Mouse (Mus musculus): ENCODE results near the gene Lef1. TPM values are rescaled to one million over a fixed set of nuclear protein-coding genes. Genes with fewer than 3 reads are reported as not detected.

Lef1 gene
- total and polyA plus RNA-seq, 3 experiments: 0.18 to 0.54 TPM; not detected in 1

DNA sequence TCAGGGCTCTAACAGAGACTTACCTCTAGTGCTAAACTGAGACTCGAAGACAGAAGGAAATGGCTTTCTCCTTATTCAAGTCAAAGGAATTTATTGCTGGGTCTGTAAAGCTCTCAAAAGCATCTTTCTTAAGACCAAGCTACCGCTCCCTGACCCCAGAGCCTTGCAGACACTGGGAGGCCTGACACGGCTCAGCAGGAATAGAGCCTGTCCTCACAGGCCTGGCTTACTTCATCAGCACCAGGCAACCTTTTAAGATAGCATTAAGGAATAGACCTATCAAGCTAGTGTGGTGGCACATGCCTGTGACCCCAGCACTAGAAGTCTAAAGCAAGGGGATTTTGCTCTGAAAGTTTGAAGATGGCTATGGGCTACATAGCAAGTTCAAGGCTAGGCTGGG lies 20.6 kb upstream of the Lef1 start:
- Histone ChIP-seq H3K36me3 (ENCODE audit: control insufficient read depth in 1 of 2, insufficient read depth in 2 of 2, low read length in 2 of 2) (no peaks in the 10 kb centered on the region), H3K4me1 (ENCODE audit: control insufficient read depth in 1 of 2, insufficient read depth in 2 of 2, low read length in 2 of 2) (no peaks in the 10 kb centered on the region), H3K4me3 (ENCODE audit: control insufficient read depth in 1 of 2, insufficient read depth in 1 of 2, low read depth in 2 of 2, low read length in 2 of 2) (no peak overlapping the region), H3K27ac (ENCODE audit: control insufficient read depth, low read depth, low read length) (no peak overlapping the region), H3K27me3 (ENCODE audit: control insufficient read depth in 1 of 2, insufficient read depth in 2 of 2, low read length in 2 of 2) (no peaks in the 10 kb centered on the region), H3K9ac (ENCODE audit: control insufficient read depth, low read depth, low read length, poor library complexity, severe bottlenecking) (no peak overlapping the region), H3K9me3 (replicated peaks; ENCODE audit: insufficient read depth, low read length) (no peaks in the 10 kb centered on the region), H3K79me2 (ENCODE audit: control insufficient read depth, insufficient read depth, low read length, poor library complexity) (no peaks in the 10 kb centered on the region)
- TF ChIP-seq KAT2A (conservative IDR thresholded peaks at IDR 0.05; ENCODE audit: low read depth, low read length) (no peak), RAD21 (IDR thresholded peaks at IDR 0.05; ENCODE audit: low read depth, low read length) (no peak), ETS1 (IDR thresholded peaks at IDR 0.05; ENCODE audit: low read depth, low read length) (no peak), ZKSCAN1 (IDR thresholded peaks at IDR 0.05; ENCODE audit: low read depth, low read length) (no peak), CTCF (IDR thresholded peaks at IDR 0.05 in 2 of 3, conservative IDR thresholded peaks at IDR 0.05 in 1 of 3; ENCODE audit: control insufficient read depth in 1 of 3, insufficient read depth in 1 of 3, low read depth in 2 of 3, low read length in 3 of 3, poor library complexity in 1 of 3, severe bottlenecking in 1 of 3) (no peak), TBP (IDR thresholded peaks at IDR 0.05; ENCODE audit: low read depth, low read length) (no peak), MYB (IDR thresholded peaks at IDR 0.05; ENCODE audit: low read depth, low read length) (no peak), USF1 (IDR thresholded peaks at IDR 0.05; ENCODE audit: low read depth, low read length) (no peak), JUND (IDR thresholded peaks at IDR 0.05; ENCODE audit: low read depth, low read length) (no peak), SMC3 (IDR thresholded peaks at IDR 0.05; ENCODE audit: low read depth, low read length) (no peak), EP300 (IDR thresholded peaks at IDR 0.05; ENCODE audit: low read depth in 1 of 2, low read length in 2 of 2) (no peak), RCOR1 (IDR thresholded peaks at IDR 0.05; ENCODE audit: low read depth, low read length) (no peak), SIN3A (IDR thresholded peaks at IDR 0.05; ENCODE audit: low read length) (no peak), UBTF (IDR thresholded peaks at IDR 0.05; ENCODE audit: borderline replicate concordance, insufficient read depth, low read depth, low read length) (no peak), POLR2AphosphoS5 (IDR thresholded peaks at IDR 0.05; ENCODE audit: borderline replicate concordance, low read depth, low read length) (no peak), POLR2AphosphoS2 (IDR thresholded peaks at IDR 0.05; ENCODE audit: low read length) (no peak), TAL1 (IDR thresholded peaks at IDR 0.05; ENCODE audit: low read length) (no peak)
- DNase-seq (ENCODE audit: low read depth, low spot score): no peak

DNA sequence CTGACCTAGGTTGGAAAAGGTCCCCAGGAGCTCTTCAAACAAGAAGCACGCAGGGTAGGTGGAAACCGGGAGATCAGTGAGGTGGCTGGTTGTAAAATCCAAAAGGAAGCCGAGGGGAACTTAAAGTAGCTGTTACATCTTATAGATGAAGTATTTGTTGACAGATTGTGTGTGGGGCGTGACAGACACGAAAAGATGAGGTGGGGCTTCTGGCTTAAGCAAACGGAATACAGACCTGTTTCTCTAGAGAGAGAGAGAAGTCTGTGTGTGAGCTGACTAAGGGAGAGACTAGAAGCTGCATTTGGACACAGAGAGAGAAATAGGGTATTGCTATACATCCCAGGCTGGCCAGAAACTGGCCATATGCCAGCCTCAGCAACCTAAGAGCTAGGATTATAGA lies 18.2 kb upstream of the Lef1 start:
- H3K4me3 ChIP-seq (ENCODE audit: control insufficient read depth in 1 of 2, insufficient read depth in 1 of 2, low read depth in 2 of 2, low read length in 2 of 2): no peak overlapping the region
- H3K27ac ChIP-seq (ENCODE audit: control insufficient read depth, low read depth, low read length): no peak overlapping the region
- TF ChIP-seq CTCF (IDR thresholded peaks at IDR 0.05 in 2 of 3, conservative IDR thresholded peaks at IDR 0.05 in 1 of 3; ENCODE audit: control insufficient read depth in 1 of 3, insufficient read depth in 1 of 3, low read depth in 2 of 3, low read length in 3 of 3, poor library complexity in 1 of 3, severe bottlenecking in 1 of 3) (no peak), HCFC1 (IDR thresholded peaks at IDR 0.05; ENCODE audit: low read depth, low read length) (no peak), NELFE (IDR thresholded peaks at IDR 0.05; ENCODE audit: low read depth, low read length) (no peak), UBTF (IDR thresholded peaks at IDR 0.05; ENCODE audit: borderline replicate concordance, insufficient read depth, low read depth, low read length) (no peak), ZMIZ1 (IDR thresholded peaks at IDR 0.05; ENCODE audit: low read depth, low read length) (no peak), ZC3H11A (IDR thresholded peaks at IDR 0.05; ENCODE audit: low read depth, low read length) (no peak), MAZ (IDR thresholded peaks at IDR 0.05; ENCODE audit: low read depth, low read length) (no peak), RAD21 (IDR thresholded peaks at IDR 0.05; ENCODE audit: low read depth, low read length) (no peak), JUND (IDR thresholded peaks at IDR 0.05; ENCODE audit: low read depth, low read length) (no peak), GATA1 (IDR thresholded peaks at IDR 0.05; ENCODE audit: low read depth, low read length) (no peak)
- H3K4me1 ChIP-seq (ENCODE audit: control insufficient read depth in 1 of 2, insufficient read depth in 2 of 2, low read length in 2 of 2): no peaks in the 10 kb centered on the region
- H3K27me3 ChIP-seq (ENCODE audit: control insufficient read depth in 1 of 2, insufficient read depth in 2 of 2, low read length in 2 of 2): no peaks in the 10 kb centered on the region
- no peak overlapping the region for H3K9ac ChIP-seq (ENCODE audit: control insufficient read depth, low read depth, low read length, poor library complexity, severe bottlenecking)
- no peaks in the 10 kb centered on the region for H3K36me3 ChIP-seq (ENCODE audit: control insufficient read depth in 1 of 2, insufficient read depth in 2 of 2, low read length in 2 of 2)
- H3K79me2 ChIP-seq (ENCODE audit: control insufficient read depth, insufficient read depth, low read length, poor library complexity): no peaks in the 10 kb centered on the region
- no peaks in the 10 kb centered on the region for H3K9me3 ChIP-seq (replicated peaks; ENCODE audit: insufficient read depth, low read length)
- no peak for DNase-seq (ENCODE audit: low read depth, low spot score)

Measured in MEL (cell line).